Mouse (Mus musculus) intestine, embryonic 16.5 days (tissue): Measurements from ENCODE around the gene Mid1. TPM values are rescaled to one million over a fixed set of nuclear protein-coding genes. Genes with fewer than 3 reads are reported as not detected.
"Not testable (repeated sequence)": the region's sequence is repeated elsewhere in the genome, so short reads cannot be mapped to it uniquely, and the experiment has no call there.

Experiments
- ATAC-seq: fragments of 200-750 bp; cut with Nextera tagmentation; 2 replicates; pipeline ENCODE4 v1.8.0; 2017; ENCODE audit warnings: moderate TSS enrichment, moderate library complexity
- H3K27ac ChIP-seq: fragments of 300-500 bp; sonication (generic); 2 replicates; pipeline ENCODE4 v1.5.1; 2014; ENCODE audit warnings: mild to moderate bottlenecking, low read length
- H3K27me3 ChIP-seq: fragments of 300-500 bp; sonication (generic); replicated peaks from 2 replicates; pipeline ENCODE4 v1.6.1; 2014; ENCODE audit warnings: low read length, control low read depth, mixed read lengths; ENCODE audit not compliant: control insufficient read depth, insufficient read depth
- H3K36me3 ChIP-seq: fragments of 300-500 bp; sonication (generic); 2 replicates; pipeline ENCODE4 v1.6.1; 2014; ENCODE audit warnings: low read length, control low read depth; ENCODE audit not compliant: control insufficient read depth, insufficient read depth
- H3K4me1 ChIP-seq: fragments of 300-500 bp; sonication (generic); 2 replicates; pipeline ENCODE4 v1.6.1; 2014; ENCODE audit warnings: low read length, control low read depth, mixed read lengths; ENCODE audit not compliant: control insufficient read depth, insufficient read depth
- H3K4me2 ChIP-seq: fragments of 300-500 bp; sonication (generic); 2 replicates; pipeline ENCODE4 v1.6.1; 2014; ENCODE audit warnings: low read depth, low read length, control low read depth
- H3K4me3 ChIP-seq: fragments of 300-500 bp; sonication (generic); 2 replicates; pipeline ENCODE4 v1.5.1; 2014; ENCODE audit warnings: mild to moderate bottlenecking, low read length
- H3K9ac ChIP-seq: fragments of 300-500 bp; sonication (generic); 2 replicates; pipeline ENCODE4 v1.6.1; 2014; ENCODE audit warnings: low read depth, low read length
- H3K9me3 ChIP-seq: fragments of 300-500 bp; sonication (generic); 2 replicates; pipeline ENCODE4 v1.6.1; 2016; ENCODE audit warnings: low read length, control low read depth; ENCODE audit not compliant: control insufficient read depth
- WGBS: fragments of 180-500 bp; shearing (Covaris S2); extraction: QIAGEN DNeasy Blood & Tissue Kit; methylation state at CpG from one replicate; pipeline ENCODE4 v1.1.7; 2014; 5-methylcytosine and 5-hydroxymethylcytosine counted together
- polyA plus RNA-seq: library from polyadenylated mRNA; unstranded; fragments of >200 nt; fragmentation: Nextera tagmentation; extraction: Ambion mirVana; gene quantifications from 2 replicates; pipeline ENCODE4 v1.2.1, GENCODE M21; 2015

Gene Mid1
- polyA plus RNA-seq, 1 experiment from 2014 or later = 3.5 TPM

GRCm38 (mm10) chrX:169978436-169979381 lies 293.7 kb downstream of the Mid1 start:
- peaks cover 17% of the 10 kb centered on the region; the same call in 1 of the 2 replicates for H3K36me3 ChIP-seq
- not testable (repeated sequence) for H3K9ac ChIP-seq, H3K4me1 ChIP-seq, H3K4me2 ChIP-seq, H3K9me3 ChIP-seq, H3K27me3 ChIP-seq, ATAC-seq, H3K4me3 ChIP-seq
- peak overlapping the region; percentile 1; the same call in 1 of the 2 replicates for H3K27ac ChIP-seq
- WGBS = 62% methylated on average over 29 of the region's 29 CpGs

GRCm38 (mm10) chrX:169979461-169980202 lies 294.6 kb downstream of the Mid1 start:
- 82% methylated on average over 20 of the region's 20 CpGs for WGBS
- not testable (repeated sequence) for H3K4me1 ChIP-seq

GRCm38 (mm10) chrX:169980203-169980556 lies 295.2 kb downstream of the Mid1 start:
- H3K9me3 ChIP-seq, H3K4me2 ChIP-seq, H3K27me3 ChIP-seq, ATAC-seq, H3K4me1 ChIP-seq, H3K4me3 ChIP-seq, H3K27ac ChIP-seq, H3K9ac ChIP-seq: not testable (repeated sequence)
- H3K36me3 ChIP-seq = peaks cover 24% of the 10 kb centered on the region
- 86% methylated on average over 6 of the region's 6 CpGs for WGBS

More at GRCm38 (mm10) chrX:169979461-169980202, 294.6 kb downstream of the Mid1 start:
- ATAC-seq, H3K27ac ChIP-seq, H3K4me2 ChIP-seq, H3K9ac ChIP-seq, H3K4me3 ChIP-seq, H3K9me3 ChIP-seq, H3K27me3 ChIP-seq: not testable (repeated sequence)
- peaks cover 20% of the 10 kb centered on the region for H3K36me3 ChIP-seq

- no peaks in the 10 kb centered on the region for H3K4me1 ChIP-seq
- no peak overlapping the region for H3K4me3 ChIP-seq
- 84% methylated on average over 12 of the region's 12 CpGs for WGBS
- peaks cover 7% of the 10 kb centered on the region for H3K9me3 ChIP-seq
- H3K27ac ChIP-seq = no peak overlapping the region
- H3K27me3 ChIP-seq = no peaks in the 10 kb centered on the region
- peaks cover 28% of the 10 kb centered on the region for H3K36me3 ChIP-seq
- no peak overlapping the region for H3K4me2 ChIP-seq
- H3K9ac ChIP-seq = no peak overlapping the region
- no peak for ATAC-seq
Measured at GRCm38 (mm10) chrX:169980809-169981289, 295.9 kb downstream of the Mid1 start.

GRCm38 (mm10) chrX:169981761-169982181 lies 296.8 kb downstream of the Mid1 start:
- not testable (repeated sequence) for H3K4me3 ChIP-seq, H3K27me3 ChIP-seq, H3K4me1 ChIP-seq, H3K9ac ChIP-seq, H3K4me2 ChIP-seq, H3K27ac ChIP-seq
- Histone ChIP-seq H3K36me3 (peaks cover 34% of the 10 kb centered on the region), H3K9me3 (peaks cover 12% of the 10 kb centered on the region)
- WGBS = 73% methylated on average over 19 of the region's 19 CpGs
- peak; percentile 18 for ATAC-seq

GRCm38 (mm10) chrX:169982606-169983400 lies 297.8 kb downstream of the Mid1 start:
- ATAC-seq, H3K9ac ChIP-seq, H3K4me1 ChIP-seq, H3K27me3 ChIP-seq, H3K4me3 ChIP-seq, H3K4me2 ChIP-seq, H3K27ac ChIP-seq: not testable (repeated sequence)
- WGBS = 86% methylated on average over 23 of the region's 23 CpGs
- Histone ChIP-seq H3K9me3 (peaks cover 17% of the 10 kb centered on the region), H3K36me3 (peaks cover 36% of the 10 kb centered on the region)

- H3K4me1 ChIP-seq, ATAC-seq, H3K27ac ChIP-seq, H3K27me3 ChIP-seq, H3K4me3 ChIP-seq, H3K4me2 ChIP-seq, H3K9ac ChIP-seq: not testable (repeated sequence)
- whole genome bisulfite sequencing = 82% methylated on average over 19 of the region's 19 CpGs
- Histone ChIP-seq H3K36me3 (peaks cover 39% of the 10 kb centered on the region), H3K9me3 (peaks cover 20% of the 10 kb centered on the region)
Measured at GRCm38 (mm10) chrX:169983401-169984165, 298.6 kb downstream of the Mid1 start.

- not testable (repeated sequence) for ATAC-seq, H3K27ac ChIP-seq, H3K27me3 ChIP-seq, H3K4me2 ChIP-seq, H3K9ac ChIP-seq, H3K4me1 ChIP-seq, H3K4me3 ChIP-seq
- H3K36me3 ChIP-seq = peaks cover 45% of the 10 kb centered on the region
- H3K9me3 ChIP-seq = peaks cover 28% of the 10 kb centered on the region
- 89% methylated on average over 7 of the region's 7 CpGs for WGBS
Measured at GRCm38 (mm10) chrX:169984331-169984730, 299.3 kb downstream of the Mid1 start.
